Mouse (Mus musculus): Measurements from ENCODE around the gene Adam19.

- TF ChIP-seq CTCF (IDR thresholded peaks at IDR 0.05; ENCODE audit: control insufficient read depth, insufficient read depth, insufficient replicate concordance, low read depth, low read length) = no peak
- TF ChIP-seq POLR2A (IDR thresholded peaks at IDR 0.05; ENCODE audit: control insufficient read depth, low read depth, low read length) = no peak
Measured at GRCm38 (mm10) chr11:46047264-46047663, 8.5 kb upstream of the Adam19 start.
